ENCODE assay signal across 26 mouse cellular contexts in genomic region chr5:62043678-62044077, GRCm38 (mm10).
DNase-seq lines count a peak whose midpoint lies in the region; ATAC-seq lines count a peak whose summit lies in the region.
"Had no signal": no experiment of that assay in that cellular context is flagged by ENCODE, and none has a peak within 500 bp of the region (broad histone marks: within the 10 kb centered on the region; RNA-seq: fewer than 3 reads in every experiment).

No protein-coding gene starts in this region.

- no peaks in the 10 kb centered on the region for H3K4me1 ChIP-seq in forebrain, embryonic 14.5 days (ENCODE audit: control insufficient read depth, insufficient read depth, low read length)
- H3K4me1 ChIP-seq in forebrain, embryonic 13.5 days: no peaks in the 10 kb centered on the region
- H3K4me1 ChIP-seq: embryonic facial prominence, embryonic 15.5 days; forebrain, embryonic 10.5 days; heart, embryonic 13.5 days; hindbrain, embryonic 12.5 days had no signal

- no peak overlapping the region for H3K9ac ChIP-seq in forebrain, embryonic 14.5 days (ENCODE audit: low read length)
- H3K9ac ChIP-seq in forebrain, embryonic 13.5 days: no peak overlapping the region
- H3K9ac ChIP-seq: embryonic facial prominence, embryonic 15.5 days; heart, embryonic 13.5 days; hindbrain, embryonic 12.5 days had no signal

- no peaks in the 10 kb centered on the region for H3K27me3 ChIP-seq in forebrain, embryonic 14.5 days (replicated peaks; ENCODE audit: control insufficient read depth, insufficient read depth, low read length)
- no peaks in the 10 kb centered on the region for H3K27me3 ChIP-seq in forebrain, embryonic 13.5 days
- H3K27me3 ChIP-seq: embryonic facial prominence, embryonic 15.5 days; heart, embryonic 13.5 days; hindbrain, embryonic 12.5 days had no signal

- H3K9me3 ChIP-seq in forebrain, embryonic 14.5 days (replicated peaks; ENCODE audit: control insufficient read depth, low read length): no peaks in the 10 kb centered on the region
- no peaks in the 10 kb centered on the region for H3K9me3 ChIP-seq in forebrain, embryonic 13.5 days (replicated peaks)
- H3K9me3 ChIP-seq: embryonic facial prominence, embryonic 15.5 days; forebrain, embryonic 10.5 days; G1E; heart, embryonic 13.5 days; hindbrain, embryonic 12.5 days had no signal

- H3K4me2 ChIP-seq in forebrain, embryonic 14.5 days (ENCODE audit: low read length): no peak overlapping the region
- no peak overlapping the region for H3K4me2 ChIP-seq in forebrain, embryonic 13.5 days
- H3K4me2 ChIP-seq: embryonic facial prominence, embryonic 15.5 days; heart, embryonic 13.5 days; hindbrain, embryonic 12.5 days had no signal

- peak; percentile 3 for DNase-seq in forebrain, embryonic 14.5 days (ENCODE audit: low spot score)
- peak; percentile 15 for DNase-seq in layer of hippocampus, adult 11-12 months (ENCODE audit: low spot score)
- DNase-seq in layer of hippocampus, postnatal 36 days: no peak
- DNase-seq in right cerebral cortex, adult 18-20 months: peak; percentile 7
- no peak for DNase-seq in right cerebral cortex, postnatal 4 days
- no peak for DNase-seq in cerebellum, adult 8-10 months
- no peak for DNase-seq in testis, postnatal 10 days (ENCODE audit: low spot score)
- DNase-seq: adrenal gland, adult 8-10 months; adrenal gland, postnatal 36 days; B cell, adult 2 months; cerebellum, adult 18-20 months; embryo, embryonic 11 days; gastrocnemius, adult 2 months; gastrocnemius, postnatal 25 days; heart, adult 11 months; heart, postnatal 36 days had no signal

- H3K4me3 ChIP-seq in forebrain, embryonic 14.5 days (ENCODE audit: low read depth, low read length): no peak overlapping the region
- no peak overlapping the region for H3K4me3 ChIP-seq in forebrain, embryonic 13.5 days
- H3K4me3 ChIP-seq: embryonic facial prominence, embryonic 15.5 days; erythroblast, embryonic 14.5 days; forebrain, embryonic 10.5 days; gastrocnemius, adult 2 months; heart, embryonic 13.5 days; hindbrain, embryonic 12.5 days had no signal

- H3K36me3 ChIP-seq in forebrain, embryonic 14.5 days (ENCODE audit: control insufficient read depth, insufficient read depth, low read length): no peaks in the 10 kb centered on the region
- no peaks in the 10 kb centered on the region for H3K36me3 ChIP-seq in forebrain, embryonic 13.5 days (ENCODE audit: poor library complexity, severe bottlenecking)
- H3K36me3 ChIP-seq: embryonic facial prominence, embryonic 15.5 days; forebrain, embryonic 10.5 days; G1E; heart, embryonic 13.5 days; hindbrain, embryonic 12.5 days had no signal

- no peak for ATAC-seq in forebrain, embryonic 14.5 days
- no peak for ATAC-seq in forebrain, embryonic 13.5 days
- ATAC-seq: CD4-positive, CD25-positive, alpha-beta regulatory T cell, adult 4 months; hindbrain, embryonic 16.5 days; inflammation-experienced regulatory T-cells, adult 6 months had no signal

- H3K27ac ChIP-seq in forebrain, embryonic 14.5 days (ENCODE audit: low read depth, low read length): no peak overlapping the region
- H3K27ac ChIP-seq in forebrain, embryonic 13.5 days: no peak overlapping the region
- H3K27ac ChIP-seq: embryonic facial prominence, embryonic 15.5 days; forebrain, embryonic 10.5 days; gastrocnemius, adult 2 months; heart, embryonic 13.5 days; hindbrain, embryonic 12.5 days had no signal

- WGBS in forebrain, embryonic 14.5 days: 67% methylated on average over 2 of the region's 2 CpGs
- 67% methylated on average over 2 of the region's 2 CpGs for WGBS in forebrain, embryonic 13.5 days

Comparison
In these comparisons a context has a peak if more than half of its experiments do, and no peak if none do; other contexts are left out.
1. DNase-seq: peak in forebrain, embryonic 14.5 days (single experiment), layer of hippocampus, adult 11-12 months (single experiment) and right cerebral cortex, adult 18-20 months (single experiment); none in layer of hippocampus, postnatal 36 days (0 of 2), right cerebral cortex, postnatal 4 days (single experiment), cerebellum, adult 8-10 months (single experiment) and testis, postnatal 10 days (single experiment).